Mouse (Mus musculus): ENCODE measurements at regions not wholly inside any gene's neighbourhood (a gene's known extent, or its start where the extent isn't known, plus 50 kb on each side); places are given as distances from the start of the nearest gene placed in this dataset.

GRCm38 (mm10) chr4:137190625-137191024 lies 86.7 kb upstream of the Wnt4 start:
- Histone ChIP-seq H3K4me3 (ENCODE audit: insufficient read depth in 1 of 2, low read depth in 2 of 2, low read length in 2 of 2) (no peak overlapping the region), H3K4me1 (replicated peaks; ENCODE audit: control insufficient read depth in 2 of 2, insufficient read depth in 2 of 2, low read length in 1 of 2) (no peaks in the 10 kb centered on the region), H3K36me3 (replicated peaks; ENCODE audit: control insufficient read depth, insufficient read depth, low read depth) (no peaks in the 10 kb centered on the region), H3K27ac (no peak overlapping the region), H3K9ac (replicated peaks) (no peak overlapping the region), H3K9me3 (ENCODE audit: control insufficient read depth, low read length) (no peaks in the 10 kb centered on the region), H3K27me3 (ENCODE audit: control insufficient read depth, insufficient read depth, low read length) (no peaks in the 10 kb centered on the region), H3K4me2 (ENCODE audit: low read depth) (no peak overlapping the region)
- DNase-seq (ENCODE audit: low read depth in 3 of 3, low spot score in 3 of 3) (no peak), ATAC-seq (ENCODE audit: insufficient read depth) (no peak)
- TF ChIP-seq CTCF (IDR thresholded peaks at IDR 0.05; ENCODE audit: low read depth): no peak
- no peak for TF ChIP-seq EP300 (IDR thresholded peaks at IDR 0.05; ENCODE audit: low read depth)
- 66% methylated on average over 10 of the region's 10 CpGs for WGBS (ENCODE audit: insufficient replicate concordance)

GRCm38 (mm10) chr4:137189801-137190200 lies 87.5 kb upstream of the Wnt4 start:
- H3K9me3 ChIP-seq (ENCODE audit: control insufficient read depth, low read length): no peaks in the 10 kb centered on the region
- 72% methylated on average over 4 of the region's 4 CpGs for WGBS (ENCODE audit: insufficient replicate concordance)
- H3K9ac ChIP-seq (replicated peaks): no peak overlapping the region

GRCm38 (mm10) chr4:137189058-137189457 lies 88.2 kb upstream of the Wnt4 start:
- Histone ChIP-seq H3K4me1 (replicated peaks; ENCODE audit: control insufficient read depth in 2 of 2, insufficient read depth in 2 of 2, low read length in 1 of 2) (no peaks in the 10 kb centered on the region), H3K4me2 (ENCODE audit: low read depth) (no peak overlapping the region), H3K27ac (no peak overlapping the region), H3K9ac (replicated peaks) (no peak overlapping the region), H3K36me3 (replicated peaks; ENCODE audit: control insufficient read depth, insufficient read depth, low read depth) (no peaks in the 10 kb centered on the region), H3K9me3 (ENCODE audit: control insufficient read depth, low read length) (no peaks in the 10 kb centered on the region), H3K27me3 (ENCODE audit: control insufficient read depth, insufficient read depth, low read length) (no peaks in the 10 kb centered on the region), H3K4me3 (ENCODE audit: insufficient read depth in 1 of 2, low read depth in 2 of 2, low read length in 2 of 2) (no peak overlapping the region)
- ATAC-seq (ENCODE audit: insufficient read depth) (no peak), DNase-seq (ENCODE audit: low read depth in 3 of 3, low spot score in 3 of 3) (no peak)
- 18% methylated on average over 6 of the region's 6 CpGs for WGBS (ENCODE audit: insufficient replicate concordance)
- TF ChIP-seq EP300 (IDR thresholded peaks at IDR 0.05; ENCODE audit: low read depth): no peak
- TF ChIP-seq CTCF (IDR thresholded peaks at IDR 0.05; ENCODE audit: low read depth): no peak

More at GRCm38 (mm10) chr4:137189801-137190200, 87.5 kb upstream of the Wnt4 start:
- no peak overlapping the region for H3K27ac ChIP-seq
- DNase-seq (ENCODE audit: low read depth in 3 of 3, low spot score in 3 of 3) (no peak), ATAC-seq (ENCODE audit: insufficient read depth) (no peak)
- no peak for TF ChIP-seq CTCF (IDR thresholded peaks at IDR 0.05; ENCODE audit: low read depth)
- no peak for TF ChIP-seq EP300 (IDR thresholded peaks at IDR 0.05; ENCODE audit: low read depth)
- H3K4me2 ChIP-seq (ENCODE audit: low read depth): no peak overlapping the region
- no peak overlapping the region for H3K4me3 ChIP-seq (ENCODE audit: insufficient read depth in 1 of 2, low read depth in 2 of 2, low read length in 2 of 2)
- no peaks in the 10 kb centered on the region for H3K4me1 ChIP-seq (replicated peaks; ENCODE audit: control insufficient read depth in 2 of 2, insufficient read depth in 2 of 2, low read length in 1 of 2)
- no peaks in the 10 kb centered on the region for H3K27me3 ChIP-seq (ENCODE audit: control insufficient read depth, insufficient read depth, low read length)
- no peaks in the 10 kb centered on the region for H3K36me3 ChIP-seq (replicated peaks; ENCODE audit: control insufficient read depth, insufficient read depth, low read depth)

GRCm38 (mm10) chr4:137187592-137187991 lies 89.7 kb upstream of the Wnt4 start:
- Histone ChIP-seq H3K4me1 (replicated peaks; ENCODE audit: control insufficient read depth in 2 of 2, insufficient read depth in 2 of 2, low read length in 1 of 2) (no peaks in the 10 kb centered on the region), H3K4me3 (ENCODE audit: insufficient read depth in 1 of 2, low read depth in 2 of 2, low read length in 2 of 2) (no peak overlapping the region), H3K27ac (no peak overlapping the region), H3K9me3 (ENCODE audit: control insufficient read depth, low read length) (no peaks in the 10 kb centered on the region), H3K9ac (replicated peaks) (no peak overlapping the region), H3K36me3 (replicated peaks; ENCODE audit: control insufficient read depth, insufficient read depth, low read depth) (no peaks in the 10 kb centered on the region), H3K4me2 (ENCODE audit: low read depth) (no peak overlapping the region), H3K27me3 (ENCODE audit: control insufficient read depth, insufficient read depth, low read length) (no peaks in the 10 kb centered on the region)
- WGBS (ENCODE audit: insufficient replicate concordance): 36% methylated on average over 3 of the region's 3 CpGs
- TF ChIP-seq CTCF (IDR thresholded peaks at IDR 0.05; ENCODE audit: low read depth): no peak
- TF ChIP-seq EP300 (IDR thresholded peaks at IDR 0.05; ENCODE audit: low read depth): no peak
- DNase-seq (ENCODE audit: low read depth in 3 of 3, low spot score in 3 of 3) (no peak), ATAC-seq (ENCODE audit: insufficient read depth) (no peak)

- DNase-seq (ENCODE audit: low read depth in 3 of 3, low spot score in 3 of 3) (no peak), ATAC-seq (ENCODE audit: insufficient read depth) (no peak)
- no peaks in the 10 kb centered on the region for H3K4me1 ChIP-seq (replicated peaks; ENCODE audit: control insufficient read depth in 2 of 2, insufficient read depth in 2 of 2, low read length in 1 of 2)
- TF ChIP-seq CTCF (IDR thresholded peaks at IDR 0.05; ENCODE audit: low read depth) (no peak), EP300 (IDR thresholded peaks at IDR 0.05; ENCODE audit: low read depth) (no peak)
- H3K9me3 ChIP-seq (ENCODE audit: control insufficient read depth, low read length): no peaks in the 10 kb centered on the region
- WGBS (ENCODE audit: insufficient replicate concordance): 67% methylated on average over 9 of the region's 9 CpGs
- H3K27me3 ChIP-seq (ENCODE audit: control insufficient read depth, insufficient read depth, low read length): no peaks in the 10 kb centered on the region
- H3K9ac ChIP-seq (replicated peaks): no peak overlapping the region
- H3K4me3 ChIP-seq (ENCODE audit: insufficient read depth in 1 of 2, low read depth in 2 of 2, low read length in 2 of 2): no peak overlapping the region
- H3K36me3 ChIP-seq (replicated peaks; ENCODE audit: control insufficient read depth, insufficient read depth, low read depth): no peaks in the 10 kb centered on the region
- H3K27ac ChIP-seq: no peak overlapping the region
- H3K4me2 ChIP-seq (ENCODE audit: low read depth): no peak overlapping the region
Observed at GRCm38 (mm10) chr4:137187051-137187450, 90.2 kb upstream of the Wnt4 start.
